9 mouse cellular contexts compared by ENCODE assay signal in genomic region chr7:49341919-49342529, GRCm38 (mm10).
DNase-seq lines count a peak whose midpoint lies in the region; ATAC-seq and TF ChIP-seq lines count a peak whose summit lies in the region.
"Had no signal": no experiment of that assay in that cellular context is flagged by ENCODE, and none has a peak within 500 bp of the region (broad histone marks: within the 10 kb centered on the region; RNA-seq: fewer than 3 reads in every experiment).

No protein-coding gene starts in this region.

- H3K27ac ChIP-seq in lung, embryonic 14.5 days (ENCODE audit: low read depth), result peak overlapping the region; percentile 2; the same call in 1 of the 2 replicates
- H3K27ac ChIP-seq in limb, embryonic 14.5 days (replicated peaks; ENCODE audit: low read depth, low read length), result 0 out of 2 replicates have a peak overlapping the region, but pooled peaks have one; percentile 38
- peak overlapping the region; percentile 75 for H3K27ac ChIP-seq in stomach, postnatal 0 days (replicated peaks)
- H3K27ac ChIP-seq: liver, embryonic 15.5 days had no signal

- no peaks in the 10 kb centered on the region for H3K9me3 ChIP-seq in lung, embryonic 14.5 days (ENCODE audit: low read depth, low read length)
- no peaks in the 10 kb centered on the region for H3K9me3 ChIP-seq in limb, embryonic 14.5 days (ENCODE audit: control insufficient read depth, low read length)
- no peaks in the 10 kb centered on the region for H3K9me3 ChIP-seq in stomach, postnatal 0 days (ENCODE audit: control insufficient read depth, low read length)
- H3K9me3 ChIP-seq: liver, embryonic 15.5 days had no signal

- no peak overlapping the region for H3K4me2 ChIP-seq in lung, embryonic 14.5 days
- H3K4me2 ChIP-seq in limb, embryonic 14.5 days (replicated peaks; ENCODE audit: low read depth, low read length, severe bottlenecking), result peak overlapping the region; percentile 42
- H3K4me2 ChIP-seq in stomach, postnatal 0 days (replicated peaks; ENCODE audit: low read depth), result peak overlapping the region; percentile 52; the same call in 1 of the 2 replicates

- peaks cover 10% of the 10 kb centered on the region for H3K4me1 ChIP-seq in lung, embryonic 14.5 days (ENCODE audit: insufficient read depth)
- peaks cover 21% of the 10 kb centered on the region for H3K4me1 ChIP-seq in limb, embryonic 14.5 days (ENCODE audit: control insufficient read depth, insufficient read depth, low read length)
- H3K4me1 ChIP-seq in stomach, postnatal 0 days (replicated peaks; ENCODE audit: control insufficient read depth, insufficient read depth), result peaks cover 8% of the 10 kb centered on the region

- no peak for TF ChIP-seq EP300 in stomach, postnatal 0 days (optimal IDR thresholded peaks at IDR 0.05)

- no peak overlapping the region for H3K4me3 ChIP-seq in lung, embryonic 14.5 days (ENCODE audit: low read depth, low read length)
- no peak overlapping the region for H3K4me3 ChIP-seq in limb, embryonic 14.5 days (replicated peaks; ENCODE audit: low read length)
- no peak overlapping the region for H3K4me3 ChIP-seq in stomach, postnatal 0 days (ENCODE audit: low read depth, low read length)
- H3K4me3 ChIP-seq: liver, embryonic 15.5 days had no signal

- H3K9ac ChIP-seq in lung, embryonic 14.5 days, result no peak overlapping the region
- no peak overlapping the region for H3K9ac ChIP-seq in limb, embryonic 14.5 days (ENCODE audit: low read depth, low read length, severe bottlenecking)
- no peak overlapping the region for H3K9ac ChIP-seq in stomach, postnatal 0 days (ENCODE audit: low read length)
- H3K9ac ChIP-seq: liver, embryonic 15.5 days had no signal

- H3K27me3 ChIP-seq in lung, embryonic 14.5 days (ENCODE audit: insufficient read depth, low read length), result no peaks in the 10 kb centered on the region
- H3K27me3 ChIP-seq in limb, embryonic 14.5 days (ENCODE audit: control insufficient read depth, insufficient read depth, low read length), result no peaks in the 10 kb centered on the region
- no peaks in the 10 kb centered on the region for H3K27me3 ChIP-seq in stomach, postnatal 0 days (ENCODE audit: control insufficient read depth, insufficient read depth, low read length)

- 0 out of 2 replicates have a peak, but pooled peaks have one; percentile 6 for ATAC-seq in cerebellum, adult (ENCODE audit: insufficient number of reproducible peaks, low FRiP score, low TSS enrichment)
- no peak for ATAC-seq in lung, embryonic 14.5 days (ENCODE audit: insufficient read depth)
- ATAC-seq in limb, embryonic 14.5 days (ENCODE audit: low FRiP score, low read depth), result no peak
- ATAC-seq in stomach, postnatal 0 days (ENCODE audit: low FRiP score, low TSS enrichment), result peak; percentile 39

- no peaks in the 10 kb centered on the region for H3K36me3 ChIP-seq in lung, embryonic 14.5 days (ENCODE audit: insufficient read depth)
- no peaks in the 10 kb centered on the region for H3K36me3 ChIP-seq in limb, embryonic 14.5 days (ENCODE audit: control insufficient read depth, insufficient read depth, low read length)
- no peaks in the 10 kb centered on the region for H3K36me3 ChIP-seq in stomach, postnatal 0 days (ENCODE audit: control insufficient read depth, insufficient read depth, low read length)
- H3K36me3 ChIP-seq: liver, embryonic 15.5 days had no signal

- TF ChIP-seq CTCF in lung, embryonic 14.5 days (IDR thresholded peaks at IDR 0.05; ENCODE audit: low read depth), result no peak
- peak; percentile 53 for TF ChIP-seq CTCF in stomach, postnatal 0 days (IDR thresholded peaks at IDR 0.05; ENCODE audit: low read depth)

- DNase-seq in cerebellum, adult 11-12 months, result no peak
- DNase-seq in lung, embryonic 14.5 days, result no peak
- no peak for DNase-seq in lung, postnatal 4 days
- DNase-seq in limb, embryonic 14.5 days (ENCODE audit: low spot score), result no peak
- DNase-seq in stomach, postnatal 0 days (ENCODE audit: low spot score), result no peak
- no peak for DNase-seq in layer of hippocampus, postnatal 10 days (ENCODE audit: low spot score in 2 of 2)
- no peak for DNase-seq in urinary bladder, adult 2 months (ENCODE audit: low spot score)

- WGBS in lung, embryonic 14.5 days, result 91% methylated on average over 2 of the region's 2 CpGs
- 70% methylated on average over 2 of the region's 2 CpGs for WGBS in limb, embryonic 14.5 days
- 74% methylated on average over 2 of the region's 2 CpGs for WGBS in stomach, postnatal 0 days

- no peak for TF ChIP-seq POLR2A in limb, embryonic 14.5 days (IDR thresholded peaks at IDR 0.05; ENCODE audit: borderline replicate concordance, extremely low read depth, insufficient read depth, insufficient read length)

Comparison
In these comparisons a context has a peak if more than half of its experiments do, and no peak if none do; other contexts are left out.
1. ATAC-seq: peak in cerebellum, adult (single experiment) and stomach, postnatal 0 days (single experiment); none in lung, embryonic 14.5 days (single experiment) and limb, embryonic 14.5 days (single experiment).
2. H3K27ac ChIP-seq: peak in every context shown above with its lines; median percentile 75 in stomach, postnatal 0 days; 38 in limb, embryonic 14.5 days; 2 in lung, embryonic 14.5 days.